Mouse (Mus musculus): ENCODE data around the gene Ift22. TPM values are rescaled to one million over a fixed set of nuclear protein-coding genes. Genes with fewer than 3 reads are reported as not detected.
A peak's percentile ranks its signal among the peaks of the same experiment; 100 is the strongest.

Gene Ift22
- 54.1 and 57.3 TPM in 2 replicates for polyA plus RNA-seq (2015; fragmentation: Nextera tagmentation; extraction: Ambion mirVana)

DNA sequence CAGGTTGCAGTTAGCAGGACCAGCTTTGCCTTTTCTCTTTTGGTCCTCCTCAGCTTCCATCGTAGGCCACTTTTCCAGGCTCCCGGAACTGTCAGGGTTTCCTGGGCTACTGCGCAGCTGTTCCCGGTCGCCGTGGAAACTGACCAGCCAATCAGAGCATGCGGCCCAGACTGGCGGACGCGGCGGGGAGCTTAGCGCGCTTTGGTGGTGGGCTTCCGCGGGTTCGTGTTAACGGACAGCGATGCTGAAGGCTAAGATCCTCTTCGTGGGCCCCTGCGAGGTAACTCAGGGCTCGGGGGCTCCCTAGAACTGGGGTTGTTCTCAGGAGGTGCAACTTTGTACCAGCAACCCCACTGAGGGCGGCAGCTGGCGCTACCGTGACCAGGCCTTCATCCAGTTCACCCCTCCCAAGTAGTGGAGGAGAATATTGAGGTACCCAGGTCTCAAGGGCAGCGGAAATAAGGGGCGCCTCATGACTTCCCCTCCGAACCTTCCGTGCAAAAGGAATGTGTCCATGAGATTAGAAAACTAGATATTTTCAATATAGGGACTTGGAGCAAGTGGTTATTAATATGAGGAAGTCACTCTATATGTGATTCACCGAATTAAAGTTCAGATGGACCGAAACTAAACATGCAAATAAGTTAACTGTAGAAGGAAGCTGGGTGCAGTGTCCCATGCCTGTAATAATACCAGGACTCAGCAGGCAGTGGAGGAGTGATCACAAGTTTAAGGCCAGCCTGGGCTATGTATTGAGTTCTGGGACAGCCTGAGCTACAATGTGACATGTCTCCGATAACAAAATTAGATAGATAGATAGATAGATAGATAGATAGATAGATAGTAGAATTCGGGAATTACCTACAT, at the start of gene Ift22:
Gene Ift22 (plus strand): TSS at position 160 of the 867 bp plus-strand sequence.
- Histone ChIP-seq H3K4me3 (replicated peaks; ENCODE audit: low read length) (peak within 1 kb of the TSS; percentile 88), H3K9me3 (replicated peaks; ENCODE audit: control insufficient read depth, low read length) (no peaks in the 10 kb centered on the region), H3K27me3 (ENCODE audit: control insufficient read depth, insufficient read depth, low read length) (no peaks in the 10 kb centered on the region), H3K9ac (ENCODE audit: low read length) (peak within 1 kb of the TSS; percentile 84), H3K36me3 (ENCODE audit: control insufficient read depth, insufficient read depth, low read length) (peaks cover 4% of the 10 kb centered on the region; the same call in 1 of the 2 replicates), H3K4me1 (ENCODE audit: control insufficient read depth, insufficient read depth, low read length) (0 out of 2 replicates have a peak, but pooled peaks cover 6% of the 10 kb centered on the region), H3K27ac (ENCODE audit: low read length) (0 out of 2 replicates have a peak within 1 kb of the TSS, but pooled peaks have one; percentile 6), H3K4me2 (ENCODE audit: low read depth, low read length) (peak within 1 kb of the TSS; percentile 75)
- WGBS, result 8% methylated on average over 32 of the region's 32 CpGs
- peak; percentile 94; the same call in 1 of the 2 replicates for ATAC-seq (ENCODE audit: insufficient read depth, low FRiP score)

DNA sequence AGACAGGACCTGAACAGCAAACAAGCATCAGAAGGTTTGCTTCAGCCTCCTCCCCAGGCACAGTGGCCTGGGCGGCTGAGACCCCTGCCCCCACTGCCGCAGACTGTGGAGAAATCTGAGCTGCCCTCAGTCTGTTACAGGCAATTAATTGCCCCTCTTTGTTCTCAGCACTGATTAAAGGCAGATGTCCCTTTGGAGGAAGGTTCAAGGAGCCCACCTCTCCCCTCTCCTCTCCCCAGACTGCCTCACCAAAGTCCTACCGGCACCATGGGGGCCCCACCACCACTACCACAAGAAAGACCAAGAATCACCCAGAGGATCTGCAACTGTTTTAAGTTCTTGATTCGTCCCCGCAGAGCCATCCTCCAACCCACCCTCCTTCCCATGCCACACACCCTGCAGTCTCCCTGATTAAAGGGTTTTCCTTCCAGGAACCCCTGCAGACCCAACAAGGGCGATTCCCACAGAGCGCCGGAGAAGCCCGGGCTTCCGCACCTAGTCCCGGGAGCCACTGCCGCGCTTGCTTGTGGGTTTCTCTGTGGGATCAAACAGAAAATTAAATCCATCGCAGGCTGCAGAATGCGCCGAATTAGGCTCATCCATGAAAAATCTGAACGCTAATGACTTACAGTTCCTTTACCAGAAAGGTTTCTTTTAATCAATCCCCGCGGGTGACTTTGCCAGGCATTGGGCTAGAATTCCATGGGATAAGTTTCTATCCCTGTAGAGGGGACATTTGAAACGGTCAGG, 46.6 kb upstream of the Ift22 start:
- Histone ChIP-seq H3K9me3 (replicated peaks; ENCODE audit: control insufficient read depth, low read length) (no peaks in the 10 kb centered on the region), H3K4me2 (ENCODE audit: low read depth, low read length) (peak overlapping the region; percentile 33), H3K9ac (ENCODE audit: low read length) (peak overlapping the region; percentile 17), H3K4me3 (replicated peaks; ENCODE audit: low read length) (no peak overlapping the region), H3K27me3 (ENCODE audit: control insufficient read depth, insufficient read depth, low read length) (no peaks in the 10 kb centered on the region), H3K27ac (ENCODE audit: low read length) (no peak overlapping the region; the same call in 1 of the 2 replicates), H3K36me3 (ENCODE audit: control insufficient read depth, insufficient read depth, low read length) (no peaks in the 10 kb centered on the region), H3K4me1 (ENCODE audit: control insufficient read depth, insufficient read depth, low read length) (peaks cover 20% of the 10 kb centered on the region)
- WGBS, result 23% methylated on average over 20 of the region's 20 CpGs
- ATAC-seq (ENCODE audit: insufficient read depth, low FRiP score), result no peak

DNA sequence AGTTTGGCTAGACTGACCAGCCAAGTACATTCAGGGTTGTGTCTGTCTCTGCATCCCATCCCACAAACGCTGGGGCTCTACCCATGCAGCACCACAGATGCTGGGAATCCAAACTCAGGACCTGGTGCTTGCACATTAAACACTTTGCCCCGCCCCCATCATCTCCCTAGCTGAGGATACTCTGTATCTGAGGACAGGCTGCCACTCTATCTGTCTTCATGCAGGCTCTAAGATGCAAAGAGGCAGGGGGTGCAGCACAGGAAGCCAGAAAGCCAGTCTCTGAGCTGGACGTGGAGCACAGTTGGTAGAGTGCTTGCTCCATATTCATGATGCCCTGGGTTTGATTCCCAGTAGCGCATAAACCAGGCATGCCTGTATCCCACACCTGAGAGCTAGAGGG, 45.1 kb upstream of the Ift22 start:
- H3K4me3 ChIP-seq (replicated peaks; ENCODE audit: low read length), result no peak overlapping the region
- H3K9ac ChIP-seq (ENCODE audit: low read length), result no peak overlapping the region
- peaks cover 20% of the 10 kb centered on the region for H3K4me1 ChIP-seq (ENCODE audit: control insufficient read depth, insufficient read depth, low read length)
- H3K4me2 ChIP-seq (ENCODE audit: low read depth, low read length), result no peak overlapping the region
- H3K36me3 ChIP-seq (ENCODE audit: control insufficient read depth, insufficient read depth, low read length), result no peaks in the 10 kb centered on the region
- H3K27ac ChIP-seq (ENCODE audit: low read length), result peak overlapping the region; percentile 18; the same call in 1 of the 2 replicates
- WGBS, result 52% methylated on average over 4 of the region's 4 CpGs
- H3K27me3 ChIP-seq (ENCODE audit: control insufficient read depth, insufficient read depth, low read length), result no peaks in the 10 kb centered on the region
- no peak for ATAC-seq (ENCODE audit: insufficient read depth, low FRiP score)
- no peaks in the 10 kb centered on the region for H3K9me3 ChIP-seq (replicated peaks; ENCODE audit: control insufficient read depth, low read length)

DNA sequence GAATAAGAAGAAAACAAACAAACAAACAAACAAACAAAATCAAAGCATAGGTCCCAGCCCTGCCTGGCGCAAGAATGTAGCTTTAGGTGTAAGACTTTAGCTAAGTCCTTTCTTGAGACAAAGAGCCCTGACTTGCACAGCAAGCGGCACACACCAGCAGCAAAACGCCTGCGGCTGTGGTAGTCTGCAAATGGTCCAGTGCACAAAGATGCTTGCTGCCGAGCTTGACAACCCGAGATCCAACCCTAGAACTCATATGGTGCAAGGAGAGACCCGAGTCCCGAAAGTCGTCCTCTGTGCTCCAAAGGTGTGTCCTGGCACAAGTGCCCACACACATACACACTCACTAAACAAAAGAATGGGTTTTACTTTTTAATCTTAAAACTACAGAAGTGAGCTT, 44.7 kb upstream of the Ift22 start:
- H3K27me3 ChIP-seq (ENCODE audit: control insufficient read depth, insufficient read depth, low read length), result no peaks in the 10 kb centered on the region
- H3K9ac ChIP-seq (ENCODE audit: low read length), result no peak overlapping the region
- 65% methylated on average over 9 of the region's 9 CpGs for WGBS
- H3K9me3 ChIP-seq (replicated peaks; ENCODE audit: control insufficient read depth, low read length), result no peaks in the 10 kb centered on the region
- no peak overlapping the region for H3K4me2 ChIP-seq (ENCODE audit: low read depth, low read length)
- peaks cover 20% of the 10 kb centered on the region for H3K4me1 ChIP-seq (ENCODE audit: control insufficient read depth, insufficient read depth, low read length)
- H3K27ac ChIP-seq (ENCODE audit: low read length), result peak overlapping the region; percentile 82
- no peaks in the 10 kb centered on the region for H3K36me3 ChIP-seq (ENCODE audit: control insufficient read depth, insufficient read depth, low read length)
- no peak overlapping the region for H3K4me3 ChIP-seq (replicated peaks; ENCODE audit: low read length)
- ATAC-seq (ENCODE audit: insufficient read depth, low FRiP score), result no peak

DNA sequence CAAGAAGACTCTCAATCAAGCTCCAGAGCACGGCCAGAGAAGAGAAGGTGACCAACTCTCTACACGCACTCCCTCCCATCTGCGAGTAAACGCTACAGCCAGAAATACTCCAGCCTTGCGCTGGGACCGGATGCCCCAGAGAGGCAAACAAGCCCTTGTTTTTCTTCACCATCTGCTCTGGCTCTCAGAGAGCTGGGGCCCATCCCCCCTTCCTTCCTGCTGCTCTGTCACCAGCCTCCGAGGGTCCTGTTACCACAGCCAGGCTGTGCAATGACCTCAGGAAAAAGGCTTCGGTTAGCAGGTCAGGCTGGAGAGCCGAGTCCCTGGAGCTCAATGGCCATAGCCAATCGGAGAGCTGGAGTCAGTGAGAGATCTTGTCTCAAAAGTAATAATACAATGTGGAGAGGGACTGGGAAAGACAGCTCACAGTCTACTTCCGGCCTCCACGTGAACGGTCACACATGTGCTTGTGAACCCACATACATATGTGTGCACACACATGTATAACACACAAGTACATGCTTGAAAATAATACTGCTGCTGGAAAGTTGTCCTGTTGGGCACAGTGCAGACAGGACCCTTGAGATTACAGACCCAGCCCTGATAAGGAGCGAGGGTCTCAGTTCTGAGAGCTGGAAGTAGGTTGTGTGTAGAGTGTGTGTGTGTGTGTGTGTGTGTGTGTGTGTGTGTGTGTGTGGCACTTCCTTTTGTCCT, 43.8 kb upstream of the Ift22 start:
- peak; percentile 83 for ATAC-seq (ENCODE audit: insufficient read depth, low FRiP score)
- no peaks in the 10 kb centered on the region for H3K27me3 ChIP-seq (ENCODE audit: control insufficient read depth, insufficient read depth, low read length)
- WGBS, result 12% methylated on average over 14 of the region's 14 CpGs
- peak overlapping the region; percentile 82 for H3K27ac ChIP-seq (ENCODE audit: low read length)
- no peaks in the 10 kb centered on the region for H3K9me3 ChIP-seq (replicated peaks; ENCODE audit: control insufficient read depth, low read length)
- H3K4me2 ChIP-seq (ENCODE audit: low read depth, low read length), result no peak overlapping the region
- no peak overlapping the region for H3K4me3 ChIP-seq (replicated peaks; ENCODE audit: low read length)
- no peaks in the 10 kb centered on the region for H3K36me3 ChIP-seq (ENCODE audit: control insufficient read depth, insufficient read depth, low read length)
- peaks cover 20% of the 10 kb centered on the region for H3K4me1 ChIP-seq (ENCODE audit: control insufficient read depth, insufficient read depth, low read length)
- 0 out of 2 replicates have a peak overlapping the region, but pooled peaks have one; percentile 20 for H3K9ac ChIP-seq (ENCODE audit: low read length)

DNA sequence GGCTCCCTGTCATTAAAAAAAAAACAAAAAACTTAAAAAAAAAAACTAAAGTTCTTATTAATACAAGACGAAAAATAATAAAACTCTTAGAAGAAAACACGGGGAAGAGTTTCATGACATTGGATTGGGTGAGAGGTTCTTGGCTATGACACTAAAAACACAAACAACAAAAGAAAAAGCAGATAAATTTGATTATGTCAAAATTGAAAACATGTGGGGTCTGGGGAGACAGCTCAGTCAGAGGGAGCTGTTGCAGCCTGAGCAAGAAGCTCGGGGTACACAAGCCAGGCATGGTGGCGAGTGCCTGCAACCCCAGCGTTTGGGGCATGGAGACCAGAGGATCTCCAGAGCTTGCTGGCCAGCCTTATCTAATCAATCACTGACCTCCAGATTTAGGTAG, 40.2 kb upstream of the Ift22 start:
- H3K36me3 ChIP-seq (ENCODE audit: control insufficient read depth, insufficient read depth, low read length), result no peaks in the 10 kb centered on the region
- WGBS, result 72% methylated on average over 5 of the region's 5 CpGs

DNA sequence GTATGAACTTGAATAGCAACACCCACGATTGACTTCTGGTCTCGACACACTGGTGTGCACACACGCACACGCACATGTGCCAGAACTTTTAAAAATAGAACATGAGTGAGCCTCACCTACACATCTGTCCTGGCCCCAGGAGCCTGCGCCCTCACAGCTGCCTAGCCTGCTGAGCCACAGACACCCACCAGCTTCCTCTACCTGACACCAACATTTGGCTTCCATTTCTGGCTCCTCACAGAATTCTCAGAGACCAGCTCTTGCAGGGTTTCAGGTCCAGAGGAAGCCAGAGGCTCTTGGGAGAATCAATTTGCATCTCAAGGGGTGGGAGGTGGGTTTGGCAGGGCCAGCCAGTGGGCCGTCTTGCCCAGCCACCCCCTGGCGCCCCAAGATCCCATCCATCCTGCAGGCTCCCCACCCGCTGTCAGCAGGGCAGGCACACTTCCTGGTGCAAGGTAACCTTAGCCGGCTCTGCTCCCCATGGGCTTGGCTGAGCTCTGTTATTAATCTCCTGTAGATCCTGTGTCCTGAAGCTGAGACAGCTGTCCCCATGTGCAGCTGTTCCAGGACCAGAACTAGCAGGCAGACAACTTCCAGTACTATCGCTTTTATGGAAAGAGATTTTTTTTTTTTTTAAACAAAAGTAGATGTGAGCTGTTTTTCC, 38.4 kb upstream of the Ift22 start:
- 0 out of 2 replicates have a peak, but pooled peaks have one; percentile 44 for ATAC-seq (ENCODE audit: insufficient read depth, low FRiP score)
- Histone ChIP-seq H3K9me3 (replicated peaks; ENCODE audit: control insufficient read depth, low read length) (no peaks in the 10 kb centered on the region), H3K4me2 (ENCODE audit: low read depth, low read length) (no peak overlapping the region), H3K36me3 (ENCODE audit: control insufficient read depth, insufficient read depth, low read length) (no peaks in the 10 kb centered on the region), H3K27ac (ENCODE audit: low read length) (peak overlapping the region; percentile 78; the same call in 1 of the 2 replicates), H3K27me3 (ENCODE audit: control insufficient read depth, insufficient read depth, low read length) (no peaks in the 10 kb centered on the region), H3K4me3 (replicated peaks; ENCODE audit: low read length) (no peak overlapping the region), H3K4me1 (ENCODE audit: control insufficient read depth, insufficient read depth, low read length) (no peaks in the 10 kb centered on the region; the same call in none of the 2 replicates), H3K9ac (ENCODE audit: low read length) (0 out of 2 replicates have a peak overlapping the region, but pooled peaks have one; percentile 9)
- 40% methylated on average over 10 of the region's 10 CpGs for WGBS

More for the DNA sequence above, 40.2 kb upstream of the Ift22 start:
- Histone ChIP-seq H3K27ac (ENCODE audit: low read length) (no peak overlapping the region), H3K4me1 (ENCODE audit: control insufficient read depth, insufficient read depth, low read length) (peaks cover 12% of the 10 kb centered on the region), H3K9ac (ENCODE audit: low read length) (no peak overlapping the region), H3K9me3 (replicated peaks; ENCODE audit: control insufficient read depth, low read length) (no peaks in the 10 kb centered on the region), H3K4me2 (ENCODE audit: low read depth, low read length) (no peak overlapping the region), H3K4me3 (replicated peaks; ENCODE audit: low read length) (no peak overlapping the region), H3K27me3 (ENCODE audit: control insufficient read depth, insufficient read depth, low read length) (no peaks in the 10 kb centered on the region)
- no peak for ATAC-seq (ENCODE audit: insufficient read depth, low FRiP score)

DNA sequence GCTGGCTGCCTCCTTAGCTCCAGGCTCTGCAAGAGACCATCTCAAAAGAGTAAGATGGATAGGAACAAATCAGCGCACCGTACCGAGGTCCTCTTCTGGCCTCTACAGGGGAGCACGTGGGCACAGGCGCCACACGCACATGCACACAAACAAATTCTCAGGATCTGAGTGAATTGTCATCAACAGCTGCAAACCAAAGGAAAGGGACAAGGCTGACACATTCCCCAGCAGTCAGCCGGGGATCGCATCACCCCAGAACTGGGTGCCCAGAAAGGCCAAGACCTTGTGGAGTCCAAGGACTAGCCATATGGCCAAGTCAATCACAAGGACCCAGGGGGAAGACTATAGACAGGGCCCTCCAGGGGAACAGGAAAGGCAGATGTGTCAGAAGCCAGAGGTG, 35.5 kb upstream of the Ift22 start:
- ATAC-seq (ENCODE audit: insufficient read depth, low FRiP score), result no peak
- Histone ChIP-seq H3K9ac (ENCODE audit: low read length) (no peak overlapping the region), H3K4me2 (ENCODE audit: low read depth, low read length) (no peak overlapping the region), H3K4me3 (replicated peaks; ENCODE audit: low read length) (no peak overlapping the region), H3K4me1 (ENCODE audit: control insufficient read depth, insufficient read depth, low read length) (no peaks in the 10 kb centered on the region; the same call in 1 of the 2 replicates), H3K27ac (ENCODE audit: low read length) (no peak overlapping the region), H3K27me3 (ENCODE audit: control insufficient read depth, insufficient read depth, low read length) (no peaks in the 10 kb centered on the region), H3K36me3 (ENCODE audit: control insufficient read depth, insufficient read depth, low read length) (no peaks in the 10 kb centered on the region), H3K9me3 (replicated peaks; ENCODE audit: control insufficient read depth, low read length) (no peaks in the 10 kb centered on the region)
- 76% methylated on average over 8 of the region's 8 CpGs for WGBS
